Mouse (Mus musculus): Measurements from ENCODE around the gene Cfap57. TPM values are rescaled to one million over a fixed set of nuclear protein-coding genes. Genes with fewer than 3 reads are reported as not detected.

Gene Cfap57
- polyA plus RNA-seq, 1 experiment = not detected

GRCm38 (mm10) chr4:118609836-118610235, 10.7 kb downstream of the Cfap57 start:
- no peak overlapping the region for H3K4me3 ChIP-seq
- TF ChIP-seq REST (IDR thresholded peaks at IDR 0.05; ENCODE audit: insufficient read depth, insufficient read length) (no peak), SRF (IDR thresholded peaks at IDR 0.05; ENCODE audit: control insufficient read depth, insufficient read length, low read depth) (no peak), MYOD1 (IDR thresholded peaks at IDR 0.05; ENCODE audit: control insufficient read depth in 1 of 3, insufficient read length in 2 of 3, low read depth in 2 of 3) (no peak), POLR2AphosphoS2 (IDR thresholded peaks at IDR 0.05; ENCODE audit: insufficient read length, low read depth) (no peak), TCF3 (IDR thresholded peaks at IDR 0.05; ENCODE audit: insufficient read length, low read depth) (no peak), TCF12 (IDR thresholded peaks at IDR 0.05; ENCODE audit: insufficient read depth, poor library complexity, severe bottlenecking) (no peak), E2F4 (IDR thresholded peaks at IDR 0.05; ENCODE audit: insufficient read depth) (no peak), CEBPB (IDR thresholded peaks at IDR 0.05; ENCODE audit: insufficient read depth, poor library complexity, severe bottlenecking) (no peak), USF1 (IDR thresholded peaks at IDR 0.05; ENCODE audit: low read depth) (no peak), MAX (IDR thresholded peaks at IDR 0.05; ENCODE audit: low read depth) (no peak), POLR2A (IDR thresholded peaks at IDR 0.05; ENCODE audit: insufficient read length, low read depth) (no peak), MYOG (IDR thresholded peaks at IDR 0.05; ENCODE audit: control insufficient read depth in 1 of 3, insufficient read depth in 1 of 3, insufficient read length in 2 of 3, low read depth in 2 of 3) (no peak)
- peaks cover 74% of the 10 kb centered on the region for H3K27me3 ChIP-seq (ENCODE audit: control insufficient read depth, insufficient read depth, insufficient read length)
- no peak overlapping the region for H3ac ChIP-seq (ENCODE audit: control insufficient read depth, insufficient read length)
- H3K36me3 ChIP-seq (ENCODE audit: control insufficient read depth, insufficient read depth) = no peaks in the 10 kb centered on the region
- H3K4me2 ChIP-seq (ENCODE audit: low read depth) = no peak overlapping the region
- no peaks in the 10 kb centered on the region for H3K79me2 ChIP-seq (ENCODE audit: control insufficient read depth, insufficient read depth)

GRCm38 (mm10) chr4:118604065-118604464, 16.5 kb downstream of the Cfap57 start:
- Histone ChIP-seq H3K27me3 (ENCODE audit: control insufficient read depth, insufficient read depth, insufficient read length) (peaks cover 42% of the 10 kb centered on the region), H3K79me2 (ENCODE audit: control insufficient read depth, insufficient read depth) (no peaks in the 10 kb centered on the region), H3K4me3 (no peak overlapping the region), H3ac (ENCODE audit: control insufficient read depth, insufficient read length) (no peak overlapping the region), H3K4me2 (ENCODE audit: low read depth) (no peak overlapping the region), H3K36me3 (ENCODE audit: control insufficient read depth, insufficient read depth) (no peaks in the 10 kb centered on the region)
- TF ChIP-seq POLR2AphosphoS2 (IDR thresholded peaks at IDR 0.05; ENCODE audit: insufficient read length, low read depth) = no peak
- no peak for TF ChIP-seq MYOD1 (IDR thresholded peaks at IDR 0.05; ENCODE audit: control insufficient read depth in 1 of 3, insufficient read length in 2 of 3, low read depth in 2 of 3)
- no peak for TF ChIP-seq MAX (IDR thresholded peaks at IDR 0.05; ENCODE audit: low read depth)

- H3K4me3 ChIP-seq = no peak overlapping the region
- TF ChIP-seq MYOD1 (IDR thresholded peaks at IDR 0.05; ENCODE audit: control insufficient read depth in 1 of 3, insufficient read length in 2 of 3, low read depth in 2 of 3) (no peak), POLR2A (IDR thresholded peaks at IDR 0.05; ENCODE audit: insufficient read length, low read depth) (no peak), MAX (IDR thresholded peaks at IDR 0.05; ENCODE audit: low read depth) (no peak)
- H3K79me2 ChIP-seq (ENCODE audit: control insufficient read depth, insufficient read depth) = no peaks in the 10 kb centered on the region
- peaks cover 54% of the 10 kb centered on the region for H3K27me3 ChIP-seq (ENCODE audit: control insufficient read depth, insufficient read depth, insufficient read length)
- no peak overlapping the region for H3K4me2 ChIP-seq (ENCODE audit: low read depth)
- H3K36me3 ChIP-seq (ENCODE audit: control insufficient read depth, insufficient read depth) = no peaks in the 10 kb centered on the region
- H3ac ChIP-seq (ENCODE audit: control insufficient read depth, insufficient read length) = no peak overlapping the region
Observed at GRCm38 (mm10) chr4:118589733-118590130, 30.8 kb downstream of the Cfap57 start.

GRCm38 (mm10) chr4:118589053-118589732, 31.4 kb downstream of the Cfap57 start:
- no peak for TF ChIP-seq USF1 (IDR thresholded peaks at IDR 0.05; ENCODE audit: low read depth)
- TF ChIP-seq POLR2AphosphoS2 (IDR thresholded peaks at IDR 0.05; ENCODE audit: insufficient read length, low read depth) = no peak
- TF ChIP-seq POLR2A (IDR thresholded peaks at IDR 0.05; ENCODE audit: insufficient read length, low read depth) = no peak
- TF ChIP-seq SRF (IDR thresholded peaks at IDR 0.05; ENCODE audit: control insufficient read depth, insufficient read length, low read depth) = no peak
- TF ChIP-seq MYOD1 (IDR thresholded peaks at IDR 0.05; ENCODE audit: control insufficient read depth in 1 of 3, insufficient read length in 2 of 3, low read depth in 2 of 3) = no peak
- TF ChIP-seq CEBPB (IDR thresholded peaks at IDR 0.05; ENCODE audit: insufficient read depth, poor library complexity, severe bottlenecking) = no peak
- TF ChIP-seq TCF12 (IDR thresholded peaks at IDR 0.05; ENCODE audit: insufficient read depth, poor library complexity, severe bottlenecking) = no peak
- no peak for TF ChIP-seq MYOG (IDR thresholded peaks at IDR 0.05; ENCODE audit: control insufficient read depth in 1 of 3, insufficient read depth in 1 of 3, insufficient read length in 2 of 3, low read depth in 2 of 3)
- no peak for TF ChIP-seq TCF3 (IDR thresholded peaks at IDR 0.05; ENCODE audit: insufficient read length, low read depth)
- TF ChIP-seq REST (IDR thresholded peaks at IDR 0.05; ENCODE audit: insufficient read depth, insufficient read length) = no peak
- no peak for TF ChIP-seq E2F4 (IDR thresholded peaks at IDR 0.05; ENCODE audit: insufficient read depth)
- TF ChIP-seq MAX (IDR thresholded peaks at IDR 0.05; ENCODE audit: low read depth) = no peak
- H3K4me2 ChIP-seq (ENCODE audit: low read depth) = no peak overlapping the region
- H3K36me3 ChIP-seq (ENCODE audit: control insufficient read depth, insufficient read depth) = no peaks in the 10 kb centered on the region
- no peaks in the 10 kb centered on the region for H3K79me2 ChIP-seq (ENCODE audit: control insufficient read depth, insufficient read depth)
- no peak overlapping the region for H3ac ChIP-seq (ENCODE audit: control insufficient read depth, insufficient read length)
- peaks cover 54% of the 10 kb centered on the region for H3K27me3 ChIP-seq (ENCODE audit: control insufficient read depth, insufficient read depth, insufficient read length)
- no peak overlapping the region for H3K4me3 ChIP-seq

GRCm38 (mm10) chr4:118582629-118583028, 37.9 kb downstream of the Cfap57 start:
- Histone ChIP-seq H3K79me2 (ENCODE audit: control insufficient read depth, insufficient read depth) (no peaks in the 10 kb centered on the region), H3K4me3 (no peak overlapping the region), H3ac (ENCODE audit: control insufficient read depth, insufficient read length) (no peak overlapping the region), H3K27me3 (ENCODE audit: control insufficient read depth, insufficient read depth, insufficient read length) (peaks cover 69% of the 10 kb centered on the region), H3K36me3 (ENCODE audit: control insufficient read depth, insufficient read depth) (no peaks in the 10 kb centered on the region), H3K4me2 (ENCODE audit: low read depth) (no peak overlapping the region)
- TF ChIP-seq REST (IDR thresholded peaks at IDR 0.05; ENCODE audit: insufficient read depth, insufficient read length) (no peak), SRF (IDR thresholded peaks at IDR 0.05; ENCODE audit: control insufficient read depth, insufficient read length, low read depth) (no peak), POLR2A (IDR thresholded peaks at IDR 0.05; ENCODE audit: insufficient read length, low read depth) (no peak), E2F4 (IDR thresholded peaks at IDR 0.05; ENCODE audit: insufficient read depth) (no peak)
